Mouse (Mus musculus): ENCODE measurements around the gene Wscd2.

DNA sequence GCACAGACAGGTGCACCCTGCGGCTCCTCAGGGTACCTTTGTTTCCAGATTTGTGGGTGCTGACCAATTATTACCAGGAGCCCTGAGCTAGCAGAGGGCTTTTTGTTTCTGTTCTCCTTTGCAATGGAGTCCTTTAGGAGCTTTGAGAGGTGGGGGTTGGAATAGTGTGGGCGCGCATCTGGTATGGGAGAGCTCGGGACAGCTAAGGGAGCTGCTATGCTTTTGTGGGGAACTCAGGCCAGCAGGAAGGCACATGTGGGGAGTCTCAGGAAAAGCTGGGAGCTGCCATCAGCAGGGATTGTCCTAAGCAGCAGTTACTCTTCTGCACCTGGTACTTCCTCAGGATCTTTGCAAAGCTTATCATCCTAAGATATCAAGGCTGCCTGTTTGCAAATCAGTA is 89.0 kb downstream of the Wscd2 start:
- TF ChIP-seq CTCF (IDR thresholded peaks at IDR 0.05; ENCODE audit: low read depth, low read length) = no peak
- TF ChIP-seq GATA1 (IDR thresholded peaks at IDR 0.05; ENCODE audit: borderline replicate concordance, low read length) = no peak
